Mouse (Mus musculus) B cell, adult 2 months (primary cell): Measurements from ENCODE around the gene Cyp39a1.

ENCODE experiments used
- DNase-seq, 2 experiments: peaks; one replicate each; pipeline ENCODE4 v3.0.0; 2022

Gene Cyp39a1

DNA sequence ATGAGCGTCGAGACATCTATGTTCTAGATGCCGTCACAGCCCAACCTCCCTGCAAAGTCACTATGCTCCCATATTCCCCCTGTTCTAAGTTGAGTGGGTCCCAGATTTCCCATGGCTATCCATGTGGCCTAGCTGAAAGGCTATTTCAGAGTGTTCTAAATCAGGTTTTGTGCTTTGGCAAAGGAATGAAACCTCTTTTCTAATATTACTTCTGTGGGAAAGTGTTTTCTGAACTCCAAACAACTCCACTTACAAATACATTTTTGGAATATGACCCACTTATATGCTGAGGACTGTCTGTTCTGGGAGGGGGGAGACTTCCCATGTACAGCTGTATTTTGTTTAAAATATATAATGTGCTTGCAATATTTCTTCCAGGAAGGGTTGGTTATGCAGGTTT is 124.5 kb downstream of the Cyp39a1 start:
- DNase-seq: no peak

DNA sequence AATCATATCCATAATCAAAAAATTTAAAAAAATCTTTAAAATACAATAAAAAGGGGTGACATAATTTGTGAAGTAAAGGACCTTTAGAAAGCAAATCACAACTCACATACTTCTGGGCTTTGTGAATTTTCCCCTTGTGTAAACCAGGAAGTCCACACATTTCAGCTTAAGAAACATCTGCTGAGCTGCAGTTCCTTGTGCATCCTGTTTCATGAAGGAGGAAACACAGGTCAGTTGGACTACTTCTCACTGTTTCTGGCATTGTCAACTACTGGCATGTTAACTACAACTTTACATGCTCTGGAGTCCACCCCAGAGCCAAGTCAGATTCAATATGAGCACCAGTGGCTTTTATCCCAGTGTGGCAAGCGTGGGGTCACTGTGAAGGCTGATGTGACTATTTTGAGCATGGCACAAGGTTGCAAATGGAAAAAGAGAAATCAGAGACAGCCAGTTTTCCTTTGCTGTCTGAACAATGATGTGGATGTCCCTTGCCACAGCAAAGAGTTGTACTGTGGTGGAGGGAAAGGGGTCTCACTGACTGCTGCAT is 127.6 kb downstream of the Cyp39a1 start:
- no peak for DNase-seq
